Mouse (Mus musculus) E14TG2a.4 (cell line): ENCODE measurements around the gene Cgnl1.
"Not testable (repeated sequence)": the region's sequence is repeated elsewhere in the genome, so short reads cannot be mapped to it uniquely, and the experiment has no call there.

Experiments used
- H3K27me3 ChIP-seq: 2 replicates; pipeline ENCODE4 v1.6.1; 2014; ENCODE audit warnings: low read length, control low read depth; ENCODE audit not compliant: insufficient read depth
- H3K36me3 ChIP-seq: 2 replicates; pipeline ENCODE4 v1.6.1; 2014; ENCODE audit warnings: low read length, control low read depth; ENCODE audit not compliant: insufficient read depth
- H3K4me1 ChIP-seq: replicated peaks from 2 replicates; pipeline ENCODE4 v1.6.1; 2014; ENCODE audit warnings: low read depth, low read length, control low read depth
- H3K4me3 ChIP-seq: replicated peaks from 2 replicates; pipeline ENCODE4 v1.5.1; 2014; ENCODE audit warnings: mild to moderate bottlenecking, low read length
- H3K9me3 ChIP-seq: 2 replicates; pipeline ENCODE4 v1.6.1; 2014; ENCODE audit warnings: low read length, control low read depth
- CTCF ChIP-seq: conservative IDR thresholded peaks from 2 replicates; pipeline ENCODE4 v1.5.1; 2014; ENCODE audit warnings: low read length
- NANOG ChIP-seq: IDR thresholded peaks from 2 replicates; pipeline ENCODE4 v1.6.1; 2014; ENCODE audit warnings: borderline replicate concordance, low read length, mixed read lengths
- POU5F1 ChIP-seq: IDR thresholded peaks from 2 replicates; pipeline ENCODE4 v1.6.1; 2014; ENCODE audit warnings: low read length, borderline replicate concordance

Cgnl1 gene

DNA sequence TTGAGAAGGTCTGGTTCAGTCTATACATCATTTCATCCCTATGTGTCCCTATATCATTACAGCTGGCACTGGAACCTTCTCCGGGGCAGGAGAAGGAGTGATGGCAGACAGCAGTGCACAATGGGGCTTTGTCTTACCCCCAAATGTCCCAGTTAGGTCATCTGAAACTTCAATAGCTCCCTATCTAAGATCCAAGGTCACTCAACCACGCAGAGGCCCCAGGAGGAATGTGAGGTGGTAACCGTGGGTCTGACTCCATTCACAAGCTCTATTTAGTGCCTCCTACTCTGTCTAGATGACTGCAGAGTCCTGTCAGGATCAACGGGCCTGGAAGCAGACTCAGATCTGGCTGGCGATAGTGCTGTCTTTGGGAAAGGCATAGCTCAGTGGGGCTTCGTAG is 142.5 kb downstream of the Cgnl1 start:
- TF ChIP-seq CTCF (no peak), NANOG (no peak), POU5F1 (no peak)
- no peaks in the 10 kb centered on the region for H3K27me3 ChIP-seq
- H3K36me3 ChIP-seq = peaks cover 19% of the 10 kb centered on the region
- H3K4me1 ChIP-seq = no peaks in the 10 kb centered on the region
- H3K4me3 ChIP-seq = no peak overlapping the region
- no peaks in the 10 kb centered on the region for H3K9me3 ChIP-seq

DNA sequence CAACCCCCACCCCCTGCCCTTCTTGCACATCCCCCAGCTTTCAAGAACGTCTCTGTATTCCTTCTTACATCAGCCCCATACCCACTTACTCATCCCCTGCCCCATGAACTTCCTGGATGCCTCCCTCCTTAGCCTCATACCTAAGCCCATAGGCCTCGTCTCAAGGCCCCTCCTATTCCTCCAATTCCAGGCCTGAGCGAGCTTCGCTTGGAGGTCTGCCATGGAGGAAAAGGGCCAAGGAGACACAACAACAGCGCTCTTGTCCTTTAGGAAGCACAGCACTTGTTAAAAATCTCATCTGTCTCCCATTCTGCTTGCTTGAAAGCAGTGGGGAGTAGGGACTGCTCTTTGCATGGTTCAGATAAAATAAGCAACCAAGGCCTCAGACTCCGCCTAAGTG is 143.1 kb downstream of the Cgnl1 start:
- Histone ChIP-seq H3K4me3 (no peak overlapping the region), H3K9me3 (no peaks in the 10 kb centered on the region), H3K4me1 (0 out of 2 replicates have a peak, but pooled peaks cover 4% of the 10 kb centered on the region), H3K27me3 (no peaks in the 10 kb centered on the region), H3K36me3 (peaks cover 19% of the 10 kb centered on the region)
- TF ChIP-seq CTCF = no peak
- no peak for TF ChIP-seq POU5F1

DNA sequence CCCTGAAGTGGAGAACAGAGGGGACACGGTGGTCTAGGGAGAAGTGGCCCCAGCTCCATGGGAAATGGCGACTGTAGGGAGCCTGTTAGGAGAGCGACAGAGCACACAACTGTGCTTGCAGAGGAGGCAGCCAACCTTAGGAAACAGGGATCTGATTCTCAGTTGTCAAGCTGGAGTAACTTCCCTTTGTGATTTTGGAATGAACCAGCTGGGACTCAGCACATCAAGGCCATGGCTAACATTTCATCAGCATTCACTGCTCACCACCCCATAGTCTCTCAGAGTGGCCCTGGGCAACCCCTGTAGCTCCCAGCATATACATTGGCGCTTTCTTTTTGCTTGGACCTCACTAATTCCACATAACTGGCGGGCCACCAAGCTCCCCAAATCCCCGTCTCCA is 145.4 kb downstream of the Cgnl1 start:
- no peaks in the 10 kb centered on the region for H3K27me3 ChIP-seq
- peaks cover 15% of the 10 kb centered on the region; the same call in 1 of the 2 replicates for H3K36me3 ChIP-seq
- H3K4me1 ChIP-seq = 0 out of 2 replicates have a peak, but pooled peaks cover 4% of the 10 kb centered on the region
- H3K4me3 ChIP-seq = no peak overlapping the region
- peaks cover 15% of the 10 kb centered on the region for H3K9me3 ChIP-seq
- TF ChIP-seq CTCF = no peak
- TF ChIP-seq POU5F1 = no peak
- TF ChIP-seq NANOG = no peak

DNA sequence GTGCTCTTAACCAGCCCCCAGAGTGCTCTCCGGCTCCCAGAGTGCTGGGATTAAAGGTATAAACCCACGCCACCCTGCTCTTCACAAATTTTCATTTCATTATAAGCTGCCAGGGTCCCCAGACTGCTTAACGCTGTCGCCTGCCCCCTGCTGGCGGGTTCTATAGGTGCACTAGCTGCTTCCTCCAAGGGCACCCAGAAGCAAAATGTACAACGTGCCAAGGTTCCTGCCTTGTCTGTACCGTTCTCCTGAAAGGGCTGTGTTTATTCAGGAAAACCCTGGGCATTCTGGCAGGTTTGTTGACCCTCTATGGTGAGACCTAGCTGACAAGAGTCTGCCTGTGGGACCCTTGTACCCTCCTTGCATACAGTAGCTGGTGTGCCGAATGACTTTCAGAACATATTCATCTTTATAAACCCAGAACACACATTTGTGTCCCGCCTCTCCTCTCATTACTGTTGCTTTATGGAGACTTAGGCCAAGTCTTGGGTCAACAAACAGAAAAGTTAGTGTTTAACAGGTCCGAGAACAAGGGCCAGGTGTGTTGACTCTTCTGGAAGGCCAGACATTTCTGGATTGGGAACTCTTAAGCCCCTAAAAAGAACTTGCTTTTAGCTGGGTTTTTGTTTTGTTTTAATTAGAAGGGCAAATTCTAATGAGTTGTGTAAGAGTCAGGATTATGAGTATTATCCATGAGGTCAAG is 146.5 kb downstream of the Cgnl1 start:
- H3K9me3 ChIP-seq = peaks cover 25% of the 10 kb centered on the region
- TF ChIP-seq NANOG = no peak
- peak; percentile 72 for TF ChIP-seq CTCF
- TF ChIP-seq POU5F1 = no peak
- no peaks in the 10 kb centered on the region for H3K27me3 ChIP-seq
- no peak overlapping the region for H3K4me3 ChIP-seq
- 0 out of 2 replicates have a peak, but pooled peaks cover 4% of the 10 kb centered on the region for H3K4me1 ChIP-seq
- H3K36me3 ChIP-seq = peaks cover 9% of the 10 kb centered on the region; the same call in 1 of the 2 replicates

DNA sequence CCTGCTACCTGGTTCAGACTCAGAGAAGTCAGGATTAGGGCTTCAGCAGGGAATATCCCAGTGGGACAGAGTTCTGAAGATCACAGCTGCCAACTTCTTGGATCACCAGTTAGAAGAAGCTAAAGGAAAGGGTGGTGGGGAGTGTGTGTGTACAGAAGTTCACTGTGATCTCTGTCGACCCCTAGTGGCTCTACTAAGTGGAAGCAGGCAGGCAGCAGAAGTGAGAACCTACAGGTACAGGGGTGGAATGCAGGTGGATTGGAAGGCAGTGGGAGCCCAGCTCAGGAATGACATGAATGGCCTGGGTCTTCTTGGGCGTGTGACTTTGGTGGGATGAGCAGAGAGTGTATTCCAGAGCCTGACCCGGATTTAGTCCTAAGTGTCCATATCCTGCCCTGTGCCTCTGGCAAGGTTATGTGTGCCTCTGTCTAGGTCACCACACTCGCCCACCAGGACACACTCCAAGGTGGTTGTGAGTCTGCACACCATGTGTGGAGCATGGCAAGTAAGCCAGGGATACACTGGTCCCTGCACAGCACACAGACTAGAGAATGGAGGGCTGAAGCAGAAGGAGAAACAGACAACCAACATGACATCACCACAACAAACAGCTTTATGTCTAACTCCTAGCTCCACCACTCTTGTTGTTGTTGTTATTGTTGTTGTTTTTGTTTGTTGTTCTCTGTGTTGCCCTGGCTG is 147.4 kb downstream of the Cgnl1 start:
- Histone ChIP-seq H3K4me3 (no peak overlapping the region), H3K36me3 (peaks cover 6% of the 10 kb centered on the region; the same call in 1 of the 2 replicates), H3K9me3 (peaks cover 32% of the 10 kb centered on the region), H3K4me1 (0 out of 2 replicates have a peak, but pooled peaks cover 4% of the 10 kb centered on the region), H3K27me3 (no peaks in the 10 kb centered on the region)
- TF ChIP-seq POU5F1 (no peak), CTCF (peak; percentile 93)

DNA sequence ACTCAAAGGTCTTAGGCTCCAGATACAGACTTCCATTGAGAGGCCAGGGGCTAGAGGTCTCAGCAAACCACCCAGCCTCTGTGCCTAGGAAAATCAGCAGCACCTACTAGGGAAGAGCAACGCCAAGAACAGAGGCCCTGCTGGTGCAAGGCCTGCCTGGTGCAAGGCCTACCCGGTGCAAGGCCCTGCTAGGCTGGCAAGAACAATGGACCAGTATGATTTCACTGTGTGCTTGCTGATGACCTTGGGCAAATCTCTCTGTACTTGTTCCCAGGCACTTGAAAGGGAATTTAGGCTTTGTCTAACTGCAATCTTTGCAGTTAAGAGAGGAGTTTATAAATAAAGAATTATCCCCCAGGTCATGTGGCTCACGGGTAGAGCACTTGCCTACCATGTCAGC is 148.8 kb downstream of the Cgnl1 start:
- Histone ChIP-seq H3K4me1 (0 out of 2 replicates have a peak, but pooled peaks cover 4% of the 10 kb centered on the region), H3K4me3 (no peak overlapping the region), H3K36me3 (no peaks in the 10 kb centered on the region), H3K9me3 (peaks cover 41% of the 10 kb centered on the region), H3K27me3 (no peaks in the 10 kb centered on the region)
- TF ChIP-seq CTCF (no peak), POU5F1 (no peak)

DNA sequence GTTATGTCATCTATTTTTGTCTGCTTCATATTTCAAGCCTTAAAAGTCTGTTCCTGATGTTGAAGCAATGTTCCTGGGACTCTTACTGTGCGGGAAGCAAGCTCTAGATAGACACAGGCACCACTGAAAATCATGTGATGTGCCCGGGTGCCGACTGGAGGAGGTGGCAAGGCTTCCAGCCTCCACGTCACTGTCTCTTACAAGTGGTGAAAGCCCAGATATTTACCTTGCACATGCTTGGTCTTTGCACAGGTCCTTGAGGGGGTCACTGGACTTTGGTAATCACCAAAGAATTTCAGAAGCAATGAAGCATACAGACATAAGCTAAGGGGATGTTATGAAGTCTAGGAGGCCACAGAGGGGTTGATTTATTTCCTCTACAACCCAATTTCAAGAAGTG is 149.4 kb downstream of the Cgnl1 start:
- Histone ChIP-seq H3K9me3 (peaks cover 41% of the 10 kb centered on the region), H3K36me3 (no peaks in the 10 kb centered on the region), H3K4me3 (no peak overlapping the region), H3K4me1 (0 out of 2 replicates have a peak, but pooled peaks cover 4% of the 10 kb centered on the region), H3K27me3 (no peaks in the 10 kb centered on the region)
- TF ChIP-seq POU5F1 = no peak
- no peak for TF ChIP-seq CTCF
- TF ChIP-seq NANOG = no peak

DNA sequence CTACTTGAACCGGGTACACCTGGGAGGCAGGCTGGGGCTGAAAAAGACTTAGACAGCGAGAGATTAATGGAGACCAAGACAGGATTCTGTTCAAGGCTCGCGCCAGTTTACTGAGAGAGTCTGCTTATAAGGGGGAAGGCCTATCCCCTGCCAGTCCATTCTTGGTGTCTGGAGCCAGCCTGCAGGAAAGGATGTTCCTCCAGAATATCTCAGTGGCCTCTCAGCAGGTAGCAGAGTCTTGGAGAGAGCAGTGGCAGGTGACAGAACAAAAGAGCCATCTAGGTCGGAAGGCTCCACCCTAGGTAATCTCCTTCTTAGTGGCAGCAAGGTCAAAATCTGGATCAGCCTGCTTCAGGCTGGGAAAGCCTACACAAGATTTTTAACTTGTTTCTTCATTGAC is 151.3 kb downstream of the Cgnl1 start:
- H3K27me3 ChIP-seq, H3K4me3 ChIP-seq, H3K36me3 ChIP-seq: not testable (repeated sequence)

DNA sequence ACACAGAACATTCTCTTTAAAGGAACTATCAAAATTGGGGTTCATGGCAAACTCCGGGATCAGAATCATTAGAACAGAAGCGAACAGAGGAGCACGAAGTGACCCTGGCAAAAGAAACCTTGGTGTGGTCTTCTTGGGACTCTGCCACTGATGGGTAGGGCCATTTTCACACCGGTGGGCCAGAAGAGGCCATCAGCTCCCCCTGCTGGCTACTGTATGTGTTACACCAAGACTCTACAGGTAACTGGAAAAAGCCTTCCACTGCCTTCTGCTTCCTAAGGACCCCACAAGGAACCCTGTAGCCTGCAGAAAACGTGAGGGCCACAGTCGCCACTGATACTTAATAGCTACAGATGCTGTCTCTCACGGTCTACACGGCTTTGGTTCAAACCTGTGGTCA is 154.0 kb downstream of the Cgnl1 start:
- TF ChIP-seq CTCF (peak; percentile 66), NANOG (no peak)
- Histone ChIP-seq H3K9me3 (peaks cover 40% of the 10 kb centered on the region), H3K4me1 (peaks cover 4% of the 10 kb centered on the region; the same call in 1 of the 2 replicates), H3K36me3 (no peaks in the 10 kb centered on the region), H3K27me3 (no peaks in the 10 kb centered on the region), H3K4me3 (no peak overlapping the region)

More for the DNA sequence above, 151.3 kb downstream of the Cgnl1 start:
- H3K4me1 ChIP-seq = not testable (repeated sequence)
- peaks cover 41% of the 10 kb centered on the region for H3K9me3 ChIP-seq
